Mouse (Mus musculus) gastrocnemius, adult 8-10 months (tissue): ENCODE measurements around the gene Gpr21. TPM values are rescaled to one million over a fixed set of nuclear protein-coding genes. Genes with fewer than 3 reads are reported as not detected.

ENCODE experiments used
- total RNA-seq, 4 experiments: library from RNA; stranded (reverse); gene quantifications; 2 replicates each; pipeline ENCODE4 v1.2.4; 2022

The Gpr21 gene
- total RNA-seq, 4 experiments from 2014 or later, result 0.31 to 1.6 (median 0.40) TPM

Other genes with a start within 250 kb of the Gpr21 start
- not detected for gene Olfr368, start 189.8 kb upstream of the Gpr21 start, total RNA-seq
- gene Pdcl, start 157.0 kb upstream of the Gpr21 start, total RNA-seq, result 10 to 100 TPM in 1 of 4 experiments, 1 to 10 TPM in 3; 8.2 to 11.7 (median 8.9) TPM
- gene Rc3h2, start 93.4 kb upstream of the Gpr21 start, total RNA-seq, result 10 to 100 TPM; 32.4 to 67.5 (median 43.8) TPM
- 1 to 10 TPM; 3.3 to 5.3 (median 4.2) TPM for gene Zbtb26, start 73.2 kb upstream of the Gpr21 start, total RNA-seq
- gene Zbtb6, start 73.2 kb upstream of the Gpr21 start, total RNA-seq, result 1 to 10 TPM; 2.3 to 3.8 (median 3.5) TPM
- gene Rabgap1, start 73.1 kb upstream of the Gpr21 start, total RNA-seq, result 10 to 100 TPM; 29.6 to 34.5 (median 31.0) TPM
- 10 to 100 TPM; 20.8 to 23.8 (median 22.9) TPM for gene Strbp, start 187.5 kb downstream of the Gpr21 start, total RNA-seq